Mouse (Mus musculus): ENCODE results near the gene Ptpn18. TPM values are rescaled to one million over a fixed set of nuclear protein-coding genes. Genes with fewer than 3 reads are reported as not detected.

The Ptpn18 gene
- total and polyA plus RNA-seq, 3 experiments: 84.9 to 205 (median 155) TPM

DNA sequence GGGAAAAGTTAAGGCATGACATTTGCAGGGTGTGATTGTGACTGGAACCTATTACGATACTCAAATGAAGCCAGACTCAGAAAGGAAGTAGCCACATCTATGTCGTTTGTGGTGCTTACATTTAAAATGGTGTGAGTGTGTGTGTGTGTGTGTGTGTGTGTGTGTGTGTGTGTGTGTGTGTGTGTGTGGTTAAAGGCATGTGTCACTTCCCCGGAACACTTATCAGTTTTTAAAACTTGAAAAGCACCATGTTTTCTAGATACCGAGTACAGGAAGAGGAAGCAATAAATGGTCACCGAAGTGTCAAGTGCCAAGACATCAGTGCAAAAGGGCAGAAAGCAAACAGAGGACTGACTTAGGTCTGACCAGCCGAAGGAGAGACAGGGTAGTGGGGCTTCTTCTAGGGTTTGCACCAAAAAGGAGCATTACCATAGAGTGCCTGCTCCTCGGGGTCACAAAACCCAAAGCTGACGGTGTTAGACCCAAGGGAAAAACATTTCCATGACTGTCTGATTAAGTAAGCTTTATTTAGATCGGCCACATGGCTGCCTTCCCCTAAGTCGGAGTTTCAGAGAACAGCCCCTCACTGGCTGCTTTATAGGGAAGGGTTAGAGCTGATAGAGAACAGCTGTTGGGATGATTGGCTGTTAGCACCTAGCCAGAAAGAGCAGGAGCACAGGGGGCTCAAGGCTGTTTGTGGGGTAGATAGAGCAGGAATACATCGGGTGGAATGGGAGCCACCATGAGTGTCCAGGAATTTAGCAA is 19.5 kb downstream of the Ptpn18 start:
- dilution Hi-C loops (cut with MboI; ENCODE audit: extremely low pct_ligation_motif_present, extremely low pct_unique_long_range_greater_than_20kb, low sequenced_read_pairs) (no loop called here), in situ Hi-C loops (cut with MboI; ENCODE audit: low pct_ligation_motif_present, low pct_unique_long_range_greater_than_20kb, low sequenced_read_pairs) (no loop called here)
- Histone ChIP-seq H3K4me1 (ENCODE audit: control insufficient read depth in 1 of 2, insufficient read depth in 2 of 2) (peaks cover 24 to 85% of the 10 kb centered on the region in 2 experiments), H3K4me3 (replicated peaks in 1 of 3; ENCODE audit: low read depth in 2 of 3, low read length in 2 of 3, poor library complexity in 1 of 3) (no peak overlapping the region), H3K79me2 (replicated peaks; ENCODE audit: control insufficient read depth, extremely low read depth, insufficient read depth, poor library complexity, severe bottlenecking) (no peaks in the 10 kb centered on the region), H3K36me3 (replicated peaks in 1 of 2; ENCODE audit: control insufficient read depth in 1 of 2, insufficient read depth in 1 of 2, low read length in 1 of 2) (peaks cover 2 to 23% of the 10 kb centered on the region in 2 experiments), H3K27me3 (replicated peaks) (no peaks in the 10 kb centered on the region), H3K4me2 (ENCODE audit: insufficient read depth, low read depth, poor library complexity, severe bottlenecking) (0 out of 2 replicates have a peak overlapping the region, but pooled peaks have one; percentile 23), H3K9me3 (replicated peaks; ENCODE audit: low read length) (no peaks in the 10 kb centered on the region), H3K27ac (ENCODE audit: insufficient read depth, low read depth) (peak overlapping the region; percentile 54), H3K9ac (ENCODE audit: insufficient read depth, low read depth) (peak overlapping the region; percentile 35; the same call in 1 of the 2 replicates)
- peak; percentile 67 for DNase-seq (ENCODE audit: extremely low read depth)
- TF ChIP-seq USF2 (conservative IDR thresholded peaks at IDR 0.05; ENCODE audit: low read depth, low read length): no peak
- peak; percentile 41; the same call in 1 of the 2 replicates for TF ChIP-seq EP300 (IDR thresholded peaks at IDR 0.05; ENCODE audit: low read length)
- no peak for TF ChIP-seq USF1 (IDR thresholded peaks at IDR 0.05; ENCODE audit: low read depth, low read length)
- TF ChIP-seq MAX (IDR thresholded peaks at IDR 0.05; ENCODE audit: low read length): peak; percentile 71; the same call in 1 of the 2 replicates
- no peak for TF ChIP-seq JUND (conservative IDR thresholded peaks at IDR 0.05; ENCODE audit: low read depth, low read length)
- TF ChIP-seq PAX5 (IDR thresholded peaks at IDR 0.05; ENCODE audit: low read length): no peak
- peak; percentile 33; the same call in 1 of the 2 replicates for TF ChIP-seq TCF12 (IDR thresholded peaks at IDR 0.05; ENCODE audit: low read depth, low read length)
- TF ChIP-seq CHD2 (IDR thresholded peaks at IDR 0.05; ENCODE audit: low read length): no peak
- no peak for TF ChIP-seq MAZ (IDR thresholded peaks at IDR 0.05; ENCODE audit: low read depth, low read length)
- TF ChIP-seq CTCF (conservative IDR thresholded peaks at IDR 0.05 in 1 of 2, IDR thresholded peaks at IDR 0.05 in 1 of 2; ENCODE audit: low read depth in 2 of 2, low read length in 2 of 2): no peak
- no peak for TF ChIP-seq UBTF (IDR thresholded peaks at IDR 0.05; ENCODE audit: low read depth, low read length)
- no peak for TF ChIP-seq POLR2AphosphoS2 (IDR thresholded peaks at IDR 0.05; ENCODE audit: low read depth, low read length)
- TF ChIP-seq MAFK (IDR thresholded peaks at IDR 0.05; ENCODE audit: insufficient replicate concordance, low read length): 0 out of 2 replicates have a peak, but pooled peaks have one; percentile 3
- TF ChIP-seq ZC3H11A (IDR thresholded peaks at IDR 0.05; ENCODE audit: low read depth, low read length): no peak
- peak; percentile 59; the same call in 1 of the 2 replicates for TF ChIP-seq MYC (IDR thresholded peaks at IDR 0.05; ENCODE audit: low read depth, low read length)
- TF ChIP-seq SIN3A (IDR thresholded peaks at IDR 0.05; ENCODE audit: low read length): no peak
- TF ChIP-seq HCFC1 (IDR thresholded peaks at IDR 0.05; ENCODE audit: low read depth, low read length): 0 out of 2 replicates have a peak, but pooled peaks have one; percentile 20
- TF ChIP-seq TBP (conservative IDR thresholded peaks at IDR 0.05; ENCODE audit: low read depth, low read length): 0 out of 2 replicates have a peak, but pooled peaks have one; percentile 17
- no peak for TF ChIP-seq ZKSCAN1 (IDR thresholded peaks at IDR 0.05; ENCODE audit: borderline replicate concordance, low read depth, low read length)
- TF ChIP-seq GABPA (IDR thresholded peaks at IDR 0.05; ENCODE audit: insufficient replicate concordance, low read depth, low read length): no peak
- TF ChIP-seq SMC3 (IDR thresholded peaks at IDR 0.05; ENCODE audit: low read depth, low read length): no peak
- no peak for TF ChIP-seq CHD1 (IDR thresholded peaks at IDR 0.05; ENCODE audit: low read depth, low read length)
- TF ChIP-seq RCOR1 (conservative IDR thresholded peaks at IDR 0.05; ENCODE audit: low read depth, low read length): no peak
- no peak for TF ChIP-seq E2F4 (IDR thresholded peaks at IDR 0.05; ENCODE audit: insufficient replicate concordance, low read depth, low read length)
- no peak for TF ChIP-seq RAD21 (IDR thresholded peaks at IDR 0.05; ENCODE audit: low read depth, low read length)
- TF ChIP-seq MEF2A (IDR thresholded peaks at IDR 0.05; ENCODE audit: borderline replicate concordance, low read depth, low read length): peak; percentile 62
- no peak for TF ChIP-seq ZMIZ1 (IDR thresholded peaks at IDR 0.05; ENCODE audit: low read depth, low read length)
- TF ChIP-seq ELF1 (IDR thresholded peaks at IDR 0.05; ENCODE audit: low read depth, low read length): peak; percentile 44; the same call in 1 of the 2 replicates
- no peak for TF ChIP-seq JUN (IDR thresholded peaks at IDR 0.05; ENCODE audit: insufficient read depth, low read depth, low read length)
- no peak for TF ChIP-seq POLR2A (IDR thresholded peaks at IDR 0.05; ENCODE audit: low read depth, low read length)
- TF ChIP-seq ETS1 (conservative IDR thresholded peaks at IDR 0.05; ENCODE audit: low read depth, low read length): peak; percentile 60; the same call in 1 of the 2 replicates
- TF ChIP-seq KAT2A (IDR thresholded peaks at IDR 0.05; ENCODE audit: insufficient replicate concordance, low read length): no peak
- TF ChIP-seq BHLHE40 (IDR thresholded peaks at IDR 0.05; ENCODE audit: low read depth, low read length): 0 out of 2 replicates have a peak, but pooled peaks have one; percentile 16
- TF ChIP-seq ZNF384 (IDR thresholded peaks at IDR 0.05; ENCODE audit: low read depth, low read length): no peak
- TF ChIP-seq IRF4 (IDR thresholded peaks at IDR 0.05; ENCODE audit: low read depth, low read length): no peak
- TF ChIP-seq NRF1 (IDR thresholded peaks at IDR 0.05; ENCODE audit: low read depth, low read length): no peak
- peak; percentile 24; the same call in 1 of the 2 replicates for TF ChIP-seq NELFE (IDR thresholded peaks at IDR 0.05; ENCODE audit: low read depth, low read length)
- TF ChIP-seq MXI1 (IDR thresholded peaks at IDR 0.05; ENCODE audit: low read depth, low read length): peak; percentile 35; the same call in 1 of the 2 replicates

All from CH12.LX (cell line).